Mouse (Mus musculus): Measurements from ENCODE around the gene Snd1.

Gene Snd1

DNA sequence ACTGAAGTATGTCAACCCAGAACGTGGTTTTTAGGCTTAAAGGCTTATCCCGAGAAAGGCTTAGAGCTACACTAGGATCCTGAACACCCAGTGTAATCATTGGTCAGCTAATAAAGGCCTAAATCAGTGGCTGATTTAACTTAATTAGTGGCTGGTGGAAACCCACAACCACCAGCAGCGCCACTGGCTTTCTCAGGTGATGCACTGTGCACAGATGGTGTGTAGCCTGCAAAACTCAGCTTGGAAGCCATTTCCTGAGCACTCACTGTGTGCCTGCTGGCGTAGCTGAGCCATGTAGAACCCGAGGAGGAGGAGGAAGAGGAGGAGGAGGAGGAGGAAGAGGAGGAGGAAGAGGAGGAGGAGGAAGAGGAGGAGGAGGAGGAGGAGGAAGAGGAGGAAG is 503.1 kb downstream of the Snd1 start:
- in situ Hi-C loops (cut with MboI; ENCODE audit: unreplicated experiment in 2 of 2), result no loop called here

GRCm38 (mm10) chr6:28978881-28979280 is 503.9 kb downstream of the Snd1 start:
- in situ Hi-C loops (cut with MboI; ENCODE audit: unreplicated experiment in 2 of 2), result no loop called here

DNA sequence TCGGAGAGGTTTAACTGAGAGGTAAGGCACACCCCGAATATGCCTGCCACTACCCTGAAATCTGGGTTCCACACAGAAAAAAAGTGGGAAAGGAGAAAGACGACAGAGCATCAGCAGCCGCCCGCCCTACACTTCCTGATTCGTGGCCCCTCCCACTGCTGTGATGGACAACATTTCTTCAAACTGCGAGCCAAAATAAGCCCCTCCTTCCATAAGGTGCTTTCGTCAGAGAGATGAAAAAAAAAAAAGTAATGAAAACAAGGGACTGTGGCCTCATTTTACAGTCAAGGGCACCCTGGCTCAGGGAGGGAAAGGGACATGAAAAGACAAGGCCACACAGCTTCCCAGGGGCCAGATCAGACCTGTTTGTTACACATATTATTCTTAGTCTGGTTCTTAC is 504.6 kb downstream of the Snd1 start:
- in situ Hi-C loops (cut with MboI; ENCODE audit: unreplicated experiment in 2 of 2), result no loop called here

GRCm38 (mm10) chr6:28980219-28980618 is 505.3 kb downstream of the Snd1 start:
- in situ Hi-C loops (cut with MboI; ENCODE audit: unreplicated experiment in 2 of 2), result no loop called here

DNA sequence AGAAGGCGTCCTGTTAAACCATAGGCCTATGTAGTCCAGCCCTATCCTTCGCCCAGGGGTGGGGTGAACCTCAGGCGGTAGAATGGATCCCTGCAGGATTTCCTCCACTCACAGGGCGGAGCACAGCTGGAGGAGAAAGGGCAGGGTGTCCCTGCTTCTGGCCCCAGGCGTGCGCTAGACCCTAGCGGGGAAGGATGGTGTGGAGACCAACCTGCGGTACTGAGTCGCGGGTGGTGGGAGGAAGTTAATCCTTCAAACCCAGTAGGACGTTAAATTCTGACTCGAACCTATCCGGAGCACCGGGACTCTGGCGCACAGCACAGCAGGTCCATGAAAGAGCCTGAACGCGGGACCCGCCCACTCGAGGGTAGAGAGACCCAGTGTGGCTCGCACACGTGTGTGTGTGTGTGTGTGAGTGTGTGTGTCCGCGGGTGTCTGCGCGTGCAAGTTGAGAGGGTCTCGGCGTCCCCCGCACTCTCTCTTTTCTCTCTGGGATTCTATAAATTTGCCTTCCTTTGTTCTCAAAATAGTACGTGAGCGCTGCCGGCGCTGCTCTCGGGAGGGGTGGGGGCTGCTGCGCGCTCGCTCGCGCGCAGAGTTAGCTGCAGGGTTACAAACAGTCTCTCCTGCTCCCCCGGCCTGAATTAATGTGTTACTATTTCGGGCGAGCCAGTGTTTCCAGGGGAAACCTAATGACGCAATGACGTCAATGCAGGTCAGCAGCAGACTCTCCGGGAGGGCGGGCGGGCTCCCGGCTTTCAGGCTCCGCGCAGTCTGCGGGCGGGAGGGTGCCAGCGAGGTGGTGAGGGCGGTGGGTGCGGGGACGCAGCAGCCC is 506.0 kb downstream of the Snd1 start:
- in situ Hi-C loops (cut with MboI; ENCODE audit: unreplicated experiment in 2 of 2), result no loop called here

GRCm38 (mm10) chr6:28981585-28981948 is 506.6 kb downstream of the Snd1 start:
- in situ Hi-C loops (cut with MboI; ENCODE audit: unreplicated experiment in 2 of 2), result no loop called here

GRCm38 (mm10) chr6:28981966-28982701 is 507.2 kb downstream of the Snd1 start:
- in situ Hi-C loops (cut with MboI; ENCODE audit: unreplicated experiment in 2 of 2), result no loop called here

DNA sequence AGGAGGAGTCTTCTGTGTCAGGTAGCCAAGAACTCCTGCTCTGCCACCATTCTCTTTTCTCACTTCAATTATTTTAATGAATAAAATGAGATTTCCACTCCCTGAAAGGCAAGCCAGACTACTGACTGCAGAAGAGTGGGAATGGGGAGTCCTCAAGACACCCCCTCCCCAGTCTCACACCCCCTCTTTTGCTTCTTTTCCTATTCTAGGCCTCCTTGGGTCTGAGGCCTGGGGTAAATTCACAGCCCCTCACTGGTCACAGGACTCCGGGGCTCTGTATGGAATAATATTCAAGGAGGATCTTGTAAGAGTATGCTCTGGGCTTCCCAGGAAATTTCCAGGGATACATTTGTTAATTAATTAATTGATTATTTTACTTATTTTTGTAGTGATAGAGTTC is 507.9 kb downstream of the Snd1 start:
- in situ Hi-C loops (cut with MboI; ENCODE audit: unreplicated experiment in 2 of 2), result no loop called here

Measured in v-Abl transformed pro-B cells (cell line).